18 mouse cellular contexts compared by ENCODE assay signal in the genomic region with DNA sequence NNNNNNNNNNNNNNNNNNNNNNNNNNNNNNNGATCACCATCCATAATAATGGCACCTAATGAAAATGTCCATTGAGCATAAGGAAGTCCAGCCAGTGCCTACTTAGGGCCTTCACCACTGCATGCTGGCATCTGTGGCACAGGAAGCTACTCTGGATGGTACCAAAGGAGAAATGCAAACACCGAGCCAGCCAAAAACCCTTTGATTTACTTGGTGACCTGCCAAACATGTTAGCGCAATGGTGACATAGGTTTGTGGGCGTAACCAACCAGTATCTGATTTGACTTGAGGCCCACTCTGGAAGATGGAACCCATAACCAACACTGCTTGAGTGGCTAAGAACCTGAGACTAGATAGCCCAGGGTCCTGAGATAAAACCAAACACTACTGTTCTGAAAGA. TPM values are rescaled to one million over a fixed set of nuclear protein-coding genes. Genes with fewer than 3 reads are reported as not detected.
DNase-seq lines count a peak whose midpoint lies in the region; ATAC-seq and TF ChIP-seq lines count a peak whose summit lies in the region.
"Had no signal": no experiment of that assay in that cellular context is flagged by ENCODE, and none has a peak within 500 bp of the region (broad histone marks: within the 10 kb centered on the region; RNA-seq: fewer than 3 reads in every experiment).

No protein-coding gene starts in this region.

- peak overlapping the region; percentile 68 for H3K27ac ChIP-seq in liver, adult 2 months (replicated peaks; ENCODE audit: insufficient read depth, low read depth, low read length)
- no peak overlapping the region for H3K27ac ChIP-seq in liver, embryonic 12.5 days
- H3K27ac ChIP-seq: embryonic facial prominence, embryonic 12.5 days; forebrain, embryonic 12.5 days; hindbrain, embryonic 12.5 days had no signal

- H3K4me2 ChIP-seq in liver, embryonic 12.5 days: no peak overlapping the region
- H3K4me2 ChIP-seq: embryonic facial prominence, embryonic 12.5 days; forebrain, embryonic 12.5 days; heart, embryonic 13.5 days; hindbrain, embryonic 12.5 days had no signal

- WGBS in liver, adult 2 months: 25% methylated on average over 3 of the region's 3 CpGs
- 87% methylated on average over 3 of the region's 3 CpGs for WGBS in liver, embryonic 12.5 days (ENCODE audit: insufficient replicate concordance)

- H3K9me3 ChIP-seq in liver, embryonic 12.5 days (replicated peaks): no peaks in the 10 kb centered on the region
- H3K9me3 ChIP-seq: embryonic facial prominence, embryonic 12.5 days; forebrain, embryonic 12.5 days; heart, embryonic 13.5 days had no signal

- DNase-seq in liver, adult 2 months (ENCODE audit: extremely low read depth, low read depth, low spot score): peak; percentile 98
- DNase-seq in adipocyte (ENCODE audit: low spot score): peak; percentile 31
- DNase-seq in fat pad, adult 2 months (ENCODE audit: extremely low read depth, low read depth, low spot score): peak; percentile 88
- DNase-seq in right cerebral cortex, postnatal 14 days: no peak
- no peak for DNase-seq in right cerebral cortex, postnatal 10 days (ENCODE audit: low spot score in 2 of 2)
- DNase-seq: cerebellum, adult 11-12 months; cerebellum, adult 9-10 months; cerebellum, postnatal 25 days; forebrain, postnatal 0 days; gastrocnemius, postnatal 14 days; heart, postnatal 36 days had no signal

- ATAC-seq in liver, embryonic 12.5 days: no peak
- ATAC-seq: forebrain, postnatal 0 days; hindbrain, embryonic 16.5 days; inflammation-experienced regulatory T-cells, adult 6 months had no signal

- H3K36me3 ChIP-seq in liver, adult 2 months (ENCODE audit: control insufficient read depth, insufficient read depth, low read length): no peaks in the 10 kb centered on the region
- no peaks in the 10 kb centered on the region for H3K36me3 ChIP-seq in liver, embryonic 12.5 days
- H3K36me3 ChIP-seq: embryonic facial prominence, embryonic 12.5 days; forebrain, embryonic 12.5 days; heart, embryonic 13.5 days; hindbrain, embryonic 12.5 days had no signal

- no peak for TF ChIP-seq POLR2A in liver, adult 2 months (IDR thresholded peaks at IDR 0.05; ENCODE audit: extremely low read depth, insufficient read depth, low read length)

- no peak overlapping the region for H3K4me3 ChIP-seq in liver, adult 2 months (ENCODE audit: insufficient read depth, low read depth, low read length)
- H3K4me3 ChIP-seq in liver, embryonic 12.5 days: no peak overlapping the region
- H3K4me3 ChIP-seq: embryonic facial prominence, embryonic 12.5 days; forebrain, embryonic 12.5 days; heart, embryonic 13.5 days; hindbrain, embryonic 12.5 days had no signal

- no peak for TF ChIP-seq CTCF in liver, adult 2 months (IDR thresholded peaks at IDR 0.05; ENCODE audit: low read depth, low read length)

- H3K27me3 ChIP-seq in liver, adult 2 months (ENCODE audit: control insufficient read depth, insufficient read depth, low read length): no peaks in the 10 kb centered on the region
- peaks cover 13% of the 10 kb centered on the region; the same call in 1 of the 2 replicates for H3K27me3 ChIP-seq in liver, embryonic 12.5 days (replicated peaks)
- H3K27me3 ChIP-seq: embryonic facial prominence, embryonic 12.5 days; forebrain, embryonic 12.5 days; heart, embryonic 13.5 days; hindbrain, embryonic 12.5 days had no signal

- no peaks in the 10 kb centered on the region; the same call in 1 of the 2 replicates for H3K79me2 ChIP-seq in liver, adult 2 months (ENCODE audit: control insufficient read depth, insufficient read depth, low read length)

- no peak overlapping the region for H3K9ac ChIP-seq in liver, adult 2 months (ENCODE audit: low read depth, low read length)
- H3K9ac ChIP-seq in liver, embryonic 12.5 days: no peak overlapping the region
- H3K9ac ChIP-seq: embryonic facial prominence, embryonic 12.5 days; forebrain, embryonic 12.5 days; forebrain, postnatal 0 days; heart, embryonic 13.5 days; hindbrain, embryonic 12.5 days had no signal

- peaks cover 16% of the 10 kb centered on the region for H3K4me1 ChIP-seq in liver, adult 2 months (ENCODE audit: control insufficient read depth, insufficient read depth, low read length)
- H3K4me1 ChIP-seq in liver, embryonic 12.5 days: peaks cover 8% of the 10 kb centered on the region; the same call in 1 of the 2 replicates
- H3K4me1 ChIP-seq: embryonic facial prominence, embryonic 12.5 days; forebrain, embryonic 12.5 days; hindbrain, embryonic 12.5 days had no signal

RNA-seq across cellular contexts. Expression of a gene that starts 13.7 kb away (rescaled TPM):
- total RNA-seq in liver, adult 2 months (2014; rRNA removed): 10.5 and 12.9 TPM in 2 replicates
- 2.5 and 3.5 TPM in 2 replicates for polyA plus RNA-seq in liver, adult 2 months (2012; rRNA removed)
- 1.8 and 2.4 TPM in 2 replicates for polyA plus RNA-seq in liver, embryonic 12.5 days (2016; fragmentation: Nextera tagmentation; extraction: Ambion mirVana)

Comparison
In these comparisons a context has a peak if more than half of its experiments do, and no peak if none do; other contexts are left out.
1. DNase-seq: peak in liver, adult 2 months (single experiment), adipocyte (single experiment) and fat pad, adult 2 months (single experiment); none in right cerebral cortex, postnatal 14 days (single experiment) and right cerebral cortex, postnatal 10 days (0 of 2).